Mouse (Mus musculus) CD4-positive helper T cell, adult 2 months (primary cell): ENCODE results near the gene Olfr1239.

Experiments
- DNase-seq: peaks from one replicate; pipeline ENCODE4 v3.0.0-alpha.2; 2012; ENCODE audit warnings: low read depth, missing footprints, low spot score

Gene Olfr1239

GRCm38 (mm10) chr2:89420307-89420706, at the start of gene Olfr1239:
TSS of gene Olfr1239 (minus strand) at chr2:89420407.
- DNase-seq, result no peak

- no peak for DNase-seq
Observed at GRCm38 (mm10) chr2:89442900-89443299, 22.7 kb upstream of the Olfr1239 start, which contains the start of gene Olfr1240. TSS of gene Olfr1240 (minus strand) at chr2:89443000.

- DNase-seq, result no peak
Observed at GRCm38 (mm10) chr2:89414557-89414956, 5.7 kb downstream of the Olfr1239 start.

DNA sequence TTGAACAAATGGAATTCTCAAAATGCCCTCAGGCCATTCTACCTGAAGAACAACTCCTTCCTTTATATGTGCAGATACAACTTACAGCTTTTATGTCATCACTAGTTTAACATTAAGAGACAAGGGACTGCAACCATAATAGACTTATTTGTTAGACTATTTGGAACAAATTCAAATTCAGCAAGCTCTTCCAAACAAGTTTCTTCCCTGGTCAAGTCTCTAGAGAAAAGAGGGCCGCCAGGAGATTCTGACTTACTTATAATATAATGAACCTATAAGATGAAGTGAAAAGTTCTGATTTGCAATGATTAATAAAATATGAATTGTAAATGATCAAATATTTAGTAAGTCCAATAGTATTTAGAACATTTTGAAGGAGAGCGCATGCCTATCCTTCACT, 10.6 kb downstream of the Olfr1239 start, which contains the start of gene Olfr1238:
Olfr1238 (minus strand) TSS at position 101 of the 400 bp plus-strand sequence.
- no peak for DNase-seq

DNA sequence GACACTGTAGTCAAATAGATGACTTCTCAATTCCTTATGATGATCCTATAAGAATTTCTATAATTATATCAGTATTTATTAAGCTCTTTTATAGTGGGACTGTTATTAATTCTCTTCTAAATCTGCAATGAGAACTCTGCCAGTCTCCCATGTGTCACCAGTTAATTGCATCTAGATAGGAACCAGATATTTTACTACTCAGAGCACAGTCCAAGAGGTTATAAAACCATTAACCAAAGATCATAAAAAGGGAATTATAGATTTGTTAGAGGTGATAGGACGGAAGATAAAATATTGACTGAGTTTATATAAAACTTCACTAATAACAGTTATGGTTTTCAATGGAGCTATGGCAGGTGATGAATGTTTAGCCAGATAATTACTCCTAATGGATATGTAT, 19.3 kb downstream of the Olfr1239 start:
- no peak for DNase-seq
